8 mouse cellular contexts compared by ENCODE assay signal in genomic region chr3:90446389-90447122, GRCm38 (mm10). TPM values are rescaled to one million over a fixed set of nuclear protein-coding genes. Genes with fewer than 3 reads are reported as not detected.
DNase-seq lines count a peak whose midpoint lies in the region; ATAC-seq and TF ChIP-seq lines count a peak whose summit lies in the region.

No protein-coding gene starts in this region.

- intact Hi-C loops in heart, postnatal 10 days (cut with DNase I): loop anchor here (1.0 kb wide), 1 partner anchor 13 kb away; the partner anchor contains the start of gene Ints3

- peak overlapping the region; percentile 59 for H3K4me2 ChIP-seq in forebrain, embryonic 14.5 days (ENCODE audit: low read length)
- peak overlapping the region; percentile 49 for H3K4me2 ChIP-seq in liver, embryonic 14.5 days (ENCODE audit: low read depth)
- peak overlapping the region; percentile 45 for H3K4me2 ChIP-seq in neural tube, embryonic 11.5 days (ENCODE audit: low read depth)

- H3K9me3 ChIP-seq in forebrain, embryonic 14.5 days (replicated peaks; ENCODE audit: control insufficient read depth, low read length): no peaks in the 10 kb centered on the region
- H3K9me3 ChIP-seq in liver, embryonic 14.5 days (ENCODE audit: control insufficient read depth, low read length): no peaks in the 10 kb centered on the region
- H3K9me3 ChIP-seq in neural tube, embryonic 11.5 days (ENCODE audit: control insufficient read depth, low read length): no peaks in the 10 kb centered on the region

- no peaks in the 10 kb centered on the region for H3K36me3 ChIP-seq in forebrain, embryonic 14.5 days (ENCODE audit: control insufficient read depth, insufficient read depth, low read length)
- H3K36me3 ChIP-seq in liver, embryonic 14.5 days (replicated peaks; ENCODE audit: control insufficient read depth, insufficient read depth, low read depth): no peaks in the 10 kb centered on the region
- no peaks in the 10 kb centered on the region for H3K36me3 ChIP-seq in neural tube, embryonic 11.5 days (ENCODE audit: control insufficient read depth, insufficient read depth, low read length)

- H3K27ac ChIP-seq in forebrain, embryonic 14.5 days (ENCODE audit: low read depth, low read length): peak overlapping the region; percentile 80
- no peak overlapping the region for H3K27ac ChIP-seq in liver, embryonic 14.5 days
- peak overlapping the region; percentile 90 for H3K27ac ChIP-seq in neural tube, embryonic 11.5 days (ENCODE audit: low read depth, low read length)

- TF ChIP-seq CTCF in brain, embryonic 14.5 days (IDR thresholded peaks at IDR 0.05; ENCODE audit: borderline replicate concordance, extremely low read depth, insufficient read depth, insufficient read length): no peak
- TF ChIP-seq CTCF in liver, embryonic 14.5 days (IDR thresholded peaks at IDR 0.05; ENCODE audit: low read depth): no peak

- H3K9ac ChIP-seq in forebrain, embryonic 14.5 days (ENCODE audit: low read length): peak overlapping the region; percentile 58
- H3K9ac ChIP-seq in liver, embryonic 14.5 days (replicated peaks): 0 out of 2 replicates have a peak overlapping the region, but pooled peaks have one; percentile 10
- peak overlapping the region; percentile 50 for H3K9ac ChIP-seq in neural tube, embryonic 11.5 days (ENCODE audit: low read length)

- WGBS in forebrain, embryonic 14.5 days: 2% methylated on average over 17 of the region's 17 CpGs
- WGBS in liver, embryonic 14.5 days (ENCODE audit: insufficient replicate concordance): 3% methylated on average over 17 of the region's 17 CpGs
- WGBS in neural tube, embryonic 11.5 days: 2% methylated on average over 17 of the region's 17 CpGs

- TF ChIP-seq EP300 in liver, embryonic 14.5 days (IDR thresholded peaks at IDR 0.05; ENCODE audit: low read depth): no peak

- H3K27me3 ChIP-seq in forebrain, embryonic 14.5 days (replicated peaks; ENCODE audit: control insufficient read depth, insufficient read depth, low read length): no peaks in the 10 kb centered on the region
- no peaks in the 10 kb centered on the region for H3K27me3 ChIP-seq in liver, embryonic 14.5 days (ENCODE audit: control insufficient read depth, insufficient read depth, low read length)
- no peaks in the 10 kb centered on the region for H3K27me3 ChIP-seq in neural tube, embryonic 11.5 days (ENCODE audit: control insufficient read depth, insufficient read depth, low read length)

- H3K4me3 ChIP-seq in forebrain, embryonic 14.5 days (ENCODE audit: low read depth, low read length): peak overlapping the region; percentile 29
- H3K4me3 ChIP-seq in liver, embryonic 14.5 days (ENCODE audit: insufficient read depth in 1 of 2, low read depth in 2 of 2, low read length in 2 of 2): peak overlapping the region; percentile 18 to 53
- H3K4me3 ChIP-seq in neural tube, embryonic 11.5 days (ENCODE audit: low read depth, low read length): peak overlapping the region; percentile 16

- peaks cover 3% of the 10 kb centered on the region; the same call in 1 of the 2 replicates for H3K4me1 ChIP-seq in forebrain, embryonic 14.5 days (ENCODE audit: control insufficient read depth, insufficient read depth, low read length)
- peaks cover 0 to 21% of the 10 kb centered on the region in 2 experiments; a peak in 2 of 4 replicates for H3K4me1 ChIP-seq in liver, embryonic 14.5 days (replicated peaks; ENCODE audit: control insufficient read depth in 2 of 2, insufficient read depth in 2 of 2, low read length in 1 of 2)
- peaks cover 11% of the 10 kb centered on the region for H3K4me1 ChIP-seq in neural tube, embryonic 11.5 days (ENCODE audit: control insufficient read depth, insufficient read depth, low read length)

- peak; percentile 95 for ATAC-seq in forebrain, embryonic 14.5 days
- peak; percentile 80 for ATAC-seq in liver, embryonic 14.5 days (ENCODE audit: insufficient read depth)
- peak; percentile 94 for ATAC-seq in neural tube, embryonic 11.5 days (ENCODE audit: insufficient read depth, low FRiP score, low TSS enrichment)

- TF ChIP-seq POLR2A in brain, embryonic 14.5 days (IDR thresholded peaks at IDR 0.05; ENCODE audit: borderline replicate concordance, extremely low read depth, insufficient read depth, insufficient read length, poor library complexity, severe bottlenecking): peak; percentile 28; the same call in 1 of the 2 replicates

- DNase-seq in CD4-positive helper T cell, adult 2 months (ENCODE audit: low read depth, low spot score): peak; percentile 23
- peak; percentile 93 for DNase-seq in brain, embryonic 14.5 days (ENCODE audit: low read depth)
- peak; percentile 91 for DNase-seq in forebrain, embryonic 14.5 days (ENCODE audit: low spot score)
- peak; percentile 92 to 93 for DNase-seq in heart, postnatal 10 days
- DNase-seq in kidney, postnatal 36 days: peak; percentile 89 to 92
- DNase-seq in liver, embryonic 14.5 days (ENCODE audit: low read depth in 3 of 3, low spot score in 3 of 3): peak; percentile 40 to 41 (median 41)
- peak; percentile 93 for DNase-seq in neural tube, embryonic 11.5 days (ENCODE audit: low spot score)
- DNase-seq in thymus, postnatal 0 days (ENCODE audit: low spot score): peak; percentile 49

RNA-seq across cellular contexts. Expression of gene Ints3, which starts 13.1 kb away (rescaled TPM):
- polyA plus RNA-seq in brain, embryonic 14.5 days (2012; rRNA removed): 56.0 and 66.1 TPM in 2 replicates
- polyA plus RNA-seq in forebrain, embryonic 14.5 days (2014; fragmentation: Nextera tagmentation; extraction: Ambion mirVana): 20.7 and 25.3 TPM in 2 replicates
- total RNA-seq in heart, postnatal 10 days (2021): 10 to 100 TPM; 24.4 to 28.3 TPM
- 11.3 and 12.7 TPM in 2 replicates for polyA plus RNA-seq in liver, embryonic 14.5 days (2012; rRNA removed)
- polyA plus RNA-seq in liver, embryonic 14.5 days (2014; fragmentation: Nextera tagmentation; extraction: Ambion mirVana): 6.6 and 9.4 TPM in 2 replicates
- 36.8 and 45.8 TPM in 2 replicates for polyA plus RNA-seq in neural tube, embryonic 11.5 days (2014; fragmentation: Nextera tagmentation; extraction: Ambion mirVana)
- 14.5 and 15.7 TPM in 2 replicates for polyA plus RNA-seq in thymus, postnatal 0 days (2015; fragmentation: Nextera tagmentation; extraction: Ambion mirVana)

RNA-seq across cellular contexts. Expression of gene Npr1, which starts 19.1 kb away (rescaled TPM):
- polyA plus RNA-seq in brain, embryonic 14.5 days (2012; rRNA removed): 5.8 and 7.5 TPM in 2 replicates
- polyA plus RNA-seq in forebrain, embryonic 14.5 days (2014; fragmentation: Nextera tagmentation; extraction: Ambion mirVana): 2.5 and 3.4 TPM in 2 replicates
- total RNA-seq in heart, postnatal 10 days (2021): 10 to 100 TPM; 35.4 to 37.8 TPM
- polyA plus RNA-seq in liver, embryonic 14.5 days (2012; rRNA removed): 6.5 and 7.2 TPM in 2 replicates
- polyA plus RNA-seq in liver, embryonic 14.5 days (2014; fragmentation: Nextera tagmentation; extraction: Ambion mirVana): 2.8 and 4.0 TPM in 2 replicates
- polyA plus RNA-seq in neural tube, embryonic 11.5 days (2014; fragmentation: Nextera tagmentation; extraction: Ambion mirVana): 3.1 and 3.5 TPM in 2 replicates
- polyA plus RNA-seq in thymus, postnatal 0 days (2015; fragmentation: Nextera tagmentation; extraction: Ambion mirVana): 2.5 and 2.6 TPM in 2 replicates

RNA-seq across cellular contexts. Expression of gene Ilf2, which starts 29.4 kb away (rescaled TPM):
- 183 TPM in 2 replicates for polyA plus RNA-seq in brain, embryonic 14.5 days (2012; rRNA removed)
- polyA plus RNA-seq in forebrain, embryonic 14.5 days (2014; fragmentation: Nextera tagmentation; extraction: Ambion mirVana): 266 and 312 TPM in 2 replicates
- 10 to 100 TPM; 55.3 to 57.5 TPM for total RNA-seq in heart, postnatal 10 days (2021)
- 23.3 and 34.5 TPM in 2 replicates for polyA plus RNA-seq in liver, embryonic 14.5 days (2012; rRNA removed)
- polyA plus RNA-seq in liver, embryonic 14.5 days (2014; fragmentation: Nextera tagmentation; extraction: Ambion mirVana): 46.5 and 48.9 TPM in 2 replicates
- polyA plus RNA-seq in neural tube, embryonic 11.5 days (2014; fragmentation: Nextera tagmentation; extraction: Ambion mirVana): 333 and 341 TPM in 2 replicates
- 137 and 146 TPM in 2 replicates for polyA plus RNA-seq in thymus, postnatal 0 days (2015; fragmentation: Nextera tagmentation; extraction: Ambion mirVana)

RNA-seq across cellular contexts. Expression of gene Snapin, which starts 44.3 kb away (rescaled TPM):
- 45.1 and 54.1 TPM in 2 replicates for polyA plus RNA-seq in brain, embryonic 14.5 days (2012; rRNA removed)
- 76.7 and 77.3 TPM in 2 replicates for polyA plus RNA-seq in forebrain, embryonic 14.5 days (2014; fragmentation: Nextera tagmentation; extraction: Ambion mirVana)
- 10 to 100 TPM; 55.9 to 62.7 TPM for total RNA-seq in heart, postnatal 10 days (2021)
- 7.4 and 9.3 TPM in 2 replicates for polyA plus RNA-seq in liver, embryonic 14.5 days (2012; rRNA removed)
- 17.0 and 18.7 TPM in 2 replicates for polyA plus RNA-seq in liver, embryonic 14.5 days (2014; fragmentation: Nextera tagmentation; extraction: Ambion mirVana)
- 77.3 and 77.7 TPM in 2 replicates for polyA plus RNA-seq in neural tube, embryonic 11.5 days (2014; fragmentation: Nextera tagmentation; extraction: Ambion mirVana)
- 61.9 and 65.5 TPM in 2 replicates for polyA plus RNA-seq in thymus, postnatal 0 days (2015; fragmentation: Nextera tagmentation; extraction: Ambion mirVana)

RNA-seq across cellular contexts. Expression of gene Slc27a3, which starts 56.8 kb away (rescaled TPM):
- polyA plus RNA-seq in brain, embryonic 14.5 days (2012; rRNA removed): 52.9 and 55.5 TPM in 2 replicates
- 11.9 and 13.4 TPM in 2 replicates for polyA plus RNA-seq in forebrain, embryonic 14.5 days (2014; fragmentation: Nextera tagmentation; extraction: Ambion mirVana)
- total RNA-seq in heart, postnatal 10 days (2021): 1 to 10 TPM; 1.9 to 3.3 TPM
- polyA plus RNA-seq in liver, embryonic 14.5 days (2012; rRNA removed): 2.1 TPM in 2 replicates
- polyA plus RNA-seq in liver, embryonic 14.5 days (2014; fragmentation: Nextera tagmentation; extraction: Ambion mirVana): 0.76 and 1.0 TPM in 2 replicates
- polyA plus RNA-seq in neural tube, embryonic 11.5 days (2014; fragmentation: Nextera tagmentation; extraction: Ambion mirVana): 11.6 and 14.1 TPM in 2 replicates
- polyA plus RNA-seq in thymus, postnatal 0 days (2015; fragmentation: Nextera tagmentation; extraction: Ambion mirVana): 5.2 and 5.7 TPM in 2 replicates

Comparison
In these comparisons a context has a peak if more than half of its experiments do, and no peak if none do; other contexts are left out.
1. DNase-seq: peak in every context shown above with its lines; median percentile 93 in brain, embryonic 14.5 days; 93 in neural tube, embryonic 11.5 days; 92 in heart, postnatal 10 days; 91 in forebrain, embryonic 14.5 days; 90 in kidney, postnatal 36 days; 49 in thymus, postnatal 0 days; 41 in liver, embryonic 14.5 days; 23 in CD4-positive helper T cell, adult 2 months.